8 mouse cellular contexts compared by ENCODE assay signal in genomic region chr14:6440206-6440605, GRCm38 (mm10). TPM values are rescaled to one million over a fixed set of nuclear protein-coding genes. Genes with fewer than 3 reads are reported as not detected.
"Had no signal": no experiment of that assay in that cellular context is flagged by ENCODE, and none has a peak within 500 bp of the region (broad histone marks: within the 10 kb centered on the region; RNA-seq: fewer than 3 reads in every experiment).

No protein-coding gene starts in this region.

RNA-seq across cellular contexts. Expression of gene Gm3594, which starts 4.2 kb away (rescaled TPM):
- total RNA-seq: layer of hippocampus, postnatal 14 days; left cerebral cortex, adult 18-20 months; left cerebral cortex, postnatal 10 days; left cerebral cortex, postnatal 4 days; liver, adult 2 months; megakaryocyte progenitor cell, adult 5-6 weeks; midbrain, postnatal 0 days had no signal

RNA-seq across cellular contexts. Expression of gene Gm3591, which starts 27.9 kb away (rescaled TPM):
- total RNA-seq: liver, adult 2 months; megakaryocyte progenitor cell, adult 5-6 weeks had no signal

RNA-seq across cellular contexts. Expression of gene Gm16440, which starts 50.1 kb away (rescaled TPM):
- total RNA-seq: layer of hippocampus, adult 2 months; layer of hippocampus, postnatal 14 days; left cerebral cortex, adult 18-20 months; left cerebral cortex, postnatal 10 days; liver, adult 2 months; megakaryocyte progenitor cell, adult 5-6 weeks; midbrain, postnatal 0 days had no signal
